In the genomic region with DNA sequence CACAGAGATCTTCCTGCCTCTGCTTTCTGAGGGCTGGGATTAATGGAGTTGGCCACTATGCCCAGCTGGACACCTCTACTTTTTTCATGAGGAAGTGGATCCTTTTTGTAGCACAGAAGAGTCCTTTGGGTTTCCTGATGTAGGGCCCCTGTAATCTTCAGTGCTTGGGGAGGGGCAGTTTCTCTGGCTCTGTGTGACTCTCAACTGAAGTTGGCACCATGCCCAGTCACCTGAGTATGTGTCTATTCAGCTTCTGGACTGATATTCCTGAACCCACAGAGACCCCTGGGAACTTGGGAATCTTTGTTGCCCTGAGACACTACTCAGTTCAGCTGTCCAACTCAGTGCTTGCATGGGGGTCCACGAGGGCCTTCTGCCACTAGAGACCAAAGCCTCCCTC, we compare ENCODE assay signal across 12 mouse cellular contexts. TPM values are rescaled to one million over a fixed set of nuclear protein-coding genes. Genes with fewer than 3 reads are reported as not detected.
A peak's percentile ranks its signal among the peaks of the same experiment; 100 is the strongest.
DNase-seq lines count a peak whose midpoint lies in the region; ATAC-seq lines count a peak whose summit lies in the region.
"Had no signal": no experiment of that assay in that cellular context is flagged by ENCODE, and none has a peak within 500 bp of the region (broad histone marks: within the 10 kb centered on the region; RNA-seq: fewer than 3 reads in every experiment).

No protein-coding gene starts in this region.

- H3K36me3 ChIP-seq in heart, embryonic 14.5 days (ENCODE audit: control insufficient read depth, insufficient read depth, low read length), result no peaks in the 10 kb centered on the region
- no peaks in the 10 kb centered on the region for H3K36me3 ChIP-seq in heart, embryonic 16.5 days (ENCODE audit: control insufficient read depth, insufficient read depth)
- no peaks in the 10 kb centered on the region for H3K36me3 ChIP-seq in hindbrain, embryonic 13.5 days
- H3K36me3 ChIP-seq: midbrain, embryonic 15.5 days had no signal

- no peaks in the 10 kb centered on the region for H3K27me3 ChIP-seq in heart, embryonic 14.5 days (ENCODE audit: control insufficient read depth, insufficient read depth, low read length)
- no peaks in the 10 kb centered on the region; the same call in 1 of the 2 replicates for H3K27me3 ChIP-seq in heart, embryonic 16.5 days (ENCODE audit: control insufficient read depth, insufficient read depth, low read length)
- H3K27me3 ChIP-seq in hindbrain, embryonic 13.5 days, result peaks cover 16% of the 10 kb centered on the region
- H3K27me3 ChIP-seq: midbrain, embryonic 15.5 days had no signal

- WGBS in heart, embryonic 14.5 days, result 15% methylated on average over 1 of the region's 1 CpGs
- 40% methylated on average over 1 of the region's 1 CpGs for WGBS in heart, embryonic 16.5 days
- 80% methylated on average over 1 of the region's 1 CpGs for WGBS in hindbrain, embryonic 13.5 days

- H3K9me3 ChIP-seq in heart, embryonic 14.5 days (ENCODE audit: control insufficient read depth, low read length), result no peaks in the 10 kb centered on the region
- no peaks in the 10 kb centered on the region for H3K9me3 ChIP-seq in heart, embryonic 16.5 days (replicated peaks; ENCODE audit: control insufficient read depth, low read length)
- no peaks in the 10 kb centered on the region for H3K9me3 ChIP-seq in hindbrain, embryonic 13.5 days
- H3K9me3 ChIP-seq: midbrain, embryonic 15.5 days had no signal

- no peak for DNase-seq in heart, postnatal 25 days (ENCODE audit: low spot score)
- DNase-seq in MEL-GATA-1-ER (ENCODE audit: extremely low read depth, low read depth), result peak; percentile 5
- peak; percentile 80 for DNase-seq in kidney, postnatal 25 days
- no peak for DNase-seq in cerebellum, postnatal 25 days
- DNase-seq: cerebellum, adult 9-11 months; thymus, postnatal 25 days had no signal

- H3K4me2 ChIP-seq in heart, embryonic 14.5 days (ENCODE audit: low read length), result no peak overlapping the region
- 0 out of 2 replicates have a peak overlapping the region, but pooled peaks have one; percentile 9 for H3K4me2 ChIP-seq in heart, embryonic 16.5 days (ENCODE audit: low read depth, low read length)
- H3K4me2 ChIP-seq in hindbrain, embryonic 13.5 days, result no peak overlapping the region
- H3K4me2 ChIP-seq: midbrain, embryonic 15.5 days had no signal

- H3K9ac ChIP-seq in heart, embryonic 14.5 days (ENCODE audit: low read length), result no peak overlapping the region
- 0 out of 2 replicates have a peak overlapping the region, but pooled peaks have one; percentile 18 for H3K9ac ChIP-seq in heart, embryonic 16.5 days (ENCODE audit: low read length)
- no peak overlapping the region for H3K9ac ChIP-seq in hindbrain, embryonic 13.5 days
- H3K9ac ChIP-seq: midbrain, embryonic 15.5 days had no signal

- H3K4me1 ChIP-seq in heart, embryonic 14.5 days (ENCODE audit: control insufficient read depth in 2 of 2, insufficient read depth in 2 of 2, low read length in 2 of 2), result peaks cover 75 to 86% of the 10 kb centered on the region in 2 experiments
- peaks cover 78% of the 10 kb centered on the region for H3K4me1 ChIP-seq in heart, embryonic 16.5 days (ENCODE audit: control insufficient read depth, insufficient read depth, low read length)
- H3K4me1 ChIP-seq in hindbrain, embryonic 13.5 days (replicated peaks), result peaks cover 19% of the 10 kb centered on the region
- H3K4me1 ChIP-seq: midbrain, embryonic 15.5 days had no signal

- peak overlapping the region; percentile 72 to 83 for H3K27ac ChIP-seq in heart, embryonic 14.5 days (replicated peaks in 1 of 2; ENCODE audit: control insufficient read depth in 1 of 2, insufficient read depth in 1 of 2, low read depth in 2 of 2, low read length in 2 of 2)
- H3K27ac ChIP-seq in heart, embryonic 16.5 days (ENCODE audit: low read length), result peak overlapping the region; percentile 70
- no peak overlapping the region for H3K27ac ChIP-seq in hindbrain, embryonic 13.5 days
- H3K27ac ChIP-seq: hindbrain, postnatal 0 days; macrophage; midbrain, embryonic 15.5 days had no signal

- no peak overlapping the region for H3K4me3 ChIP-seq in heart, embryonic 14.5 days (ENCODE audit: control insufficient read depth in 1 of 2, insufficient read depth in 1 of 2, low read depth in 1 of 2, low read length in 2 of 2)
- H3K4me3 ChIP-seq in heart, embryonic 16.5 days (ENCODE audit: low read length), result no peak overlapping the region
- no peak overlapping the region for H3K4me3 ChIP-seq in hindbrain, embryonic 13.5 days
- H3K4me3 ChIP-seq: midbrain, embryonic 15.5 days had no signal

- ATAC-seq in heart, embryonic 14.5 days (ENCODE audit: insufficient number of reproducible peaks, insufficient read depth, low FRiP score, low read depth), result no peak
- no peak for ATAC-seq in heart, embryonic 16.5 days (replicated peaks; ENCODE audit: extremely low read depth, insufficient read depth, low FRiP score)
- ATAC-seq in hindbrain, embryonic 13.5 days (ENCODE audit: low FRiP score), result no peak
- ATAC-seq: hindbrain, postnatal 0 days; midbrain, embryonic 15.5 days had no signal

- intact Hi-C loops in heart, postnatal 25 days (cut with DNase I), result no loop called here

RNA-seq across cellular contexts. Expression of a gene that starts 37.0 kb away (rescaled TPM):
- 46.6 and 49.8 TPM in 2 replicates for polyA plus RNA-seq in heart, embryonic 14.5 days (2014; fragmentation: Nextera tagmentation; extraction: Ambion mirVana)
- 10 to 100 TPM; 46.0 to 52.1 TPM for total RNA-seq in heart, postnatal 25 days (2021)
- polyA plus RNA-seq in heart, embryonic 16.5 days (2015; fragmentation: Nextera tagmentation; extraction: Ambion mirVana), result 27.1 and 32.9 TPM in 2 replicates
- polyA plus RNA-seq in hindbrain, embryonic 13.5 days (2015; fragmentation: Nextera tagmentation; extraction: Ambion mirVana), result 31.2 and 38.8 TPM in 2 replicates

Comparison
In these comparisons a context has a peak if more than half of its experiments do, and no peak if none do; other contexts are left out.
1. DNase-seq: peak in MEL-GATA-1-ER (single experiment) and kidney, postnatal 25 days (2 of 2); none in heart, postnatal 25 days (single experiment) and cerebellum, postnatal 25 days (0 of 2).